Mouse (Mus musculus) CD4-positive, CD25-positive, alpha-beta regulatory T cell, adult 4 months (primary cell): Measurements from ENCODE around the gene Fbxo41. TPM values are rescaled to one million over a fixed set of nuclear protein-coding genes. Genes with fewer than 3 reads are reported as not detected.
A peak's percentile ranks its signal among the peaks of the same experiment; 100 is the strongest.
"Not testable (repeated sequence)": the region's sequence is repeated elsewhere in the genome, so short reads cannot be mapped to it uniquely, and the experiment has no call there.

Experiments used
- ATAC-seq: one replicate; pipeline ENCODE4 v1.8.0; 2017
- polyA plus RNA-seq, 2 experiments: library from polyadenylated mRNA; unstranded; fragments of 100-300 nt; shearing (Covaris generic); gene quantifications; one replicate each; pipeline ENCODE4 v1.2.1; 2017

Gene Fbxo41
- polyA plus RNA-seq, 2 experiments from 2014 or later = 0.08 to 0.15 TPM

DNA sequence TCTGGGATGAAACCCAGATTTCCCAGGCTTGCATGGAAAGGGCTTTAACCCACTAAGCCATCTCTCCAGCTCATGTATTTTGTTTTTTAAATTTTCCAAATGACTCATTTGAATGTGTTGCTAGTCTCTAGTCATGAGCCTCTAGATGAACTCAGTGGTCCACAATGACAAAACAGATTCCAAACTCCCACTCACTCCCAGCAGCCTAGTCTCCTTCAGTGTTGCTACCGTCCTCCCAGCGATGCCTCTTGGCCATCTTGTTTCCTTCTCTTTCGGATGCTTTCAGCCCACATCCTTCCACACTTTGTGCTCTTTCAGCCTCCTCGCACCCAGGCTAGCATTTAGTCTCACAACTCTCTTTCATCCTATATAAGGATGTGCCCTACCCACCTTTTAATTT lies 12.5 kb downstream of the Fbxo41 start:
- no peak for ATAC-seq

DNA sequence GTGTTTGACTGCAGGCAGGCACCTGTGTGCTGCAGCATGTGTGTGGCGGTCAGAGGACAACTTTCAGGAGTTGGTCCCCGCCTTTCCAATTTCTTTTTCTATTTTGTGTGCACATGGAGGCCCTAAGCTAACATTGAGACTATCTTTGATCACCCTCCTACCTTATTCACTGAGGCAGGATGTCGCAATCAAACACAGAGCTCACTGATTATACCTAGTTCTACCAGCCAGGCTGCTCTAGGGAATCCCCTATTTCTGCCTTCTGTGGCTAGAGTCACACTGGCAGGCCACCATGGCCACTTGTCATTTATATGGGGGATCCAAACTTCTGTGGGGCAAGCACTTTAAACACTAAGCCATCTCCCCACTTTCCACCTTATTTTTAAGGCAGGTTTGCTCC lies 13.1 kb downstream of the Fbxo41 start:
- no peak for ATAC-seq

DNA sequence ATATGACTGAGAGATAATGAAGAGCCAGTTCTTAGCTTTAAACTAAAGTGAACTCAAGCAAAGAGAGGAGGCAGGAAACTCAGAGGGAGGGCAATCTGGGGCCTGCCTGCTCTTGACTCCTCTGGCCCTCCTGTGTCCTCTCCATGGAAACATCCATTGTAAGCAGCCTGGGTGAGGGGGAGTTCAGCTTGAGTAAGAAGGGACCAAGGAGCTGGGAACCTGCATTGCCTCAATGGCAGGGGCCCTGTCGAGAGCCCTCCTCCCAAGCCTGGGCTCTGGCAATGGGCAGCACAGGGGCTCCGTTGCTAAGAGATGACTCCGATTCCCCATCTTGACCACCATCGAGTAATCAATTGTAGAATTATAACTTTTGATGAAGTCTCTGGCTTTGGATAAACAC lies 14.3 kb downstream of the Fbxo41 start:
- no peak for ATAC-seq

DNA sequence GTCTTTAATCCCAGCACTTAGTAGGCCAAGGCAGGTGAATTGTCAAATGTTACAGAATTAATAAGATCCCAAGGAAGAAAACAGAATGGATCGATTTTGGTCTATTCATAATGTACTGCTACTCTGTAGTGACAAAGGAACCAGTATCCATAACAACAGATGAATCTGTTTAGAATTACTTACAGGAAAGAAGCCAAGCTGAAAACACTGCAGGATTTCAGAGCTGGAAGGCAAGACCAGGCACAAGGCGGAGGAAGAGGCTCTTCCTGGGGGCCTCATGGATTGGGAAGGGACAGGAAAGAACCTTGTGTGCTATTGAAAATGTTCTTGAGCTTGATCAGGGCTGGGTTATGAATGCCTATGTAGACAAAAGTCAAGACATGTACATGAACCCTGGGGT lies 17.1 kb downstream of the Fbxo41 start:
- ATAC-seq = no peak

DNA sequence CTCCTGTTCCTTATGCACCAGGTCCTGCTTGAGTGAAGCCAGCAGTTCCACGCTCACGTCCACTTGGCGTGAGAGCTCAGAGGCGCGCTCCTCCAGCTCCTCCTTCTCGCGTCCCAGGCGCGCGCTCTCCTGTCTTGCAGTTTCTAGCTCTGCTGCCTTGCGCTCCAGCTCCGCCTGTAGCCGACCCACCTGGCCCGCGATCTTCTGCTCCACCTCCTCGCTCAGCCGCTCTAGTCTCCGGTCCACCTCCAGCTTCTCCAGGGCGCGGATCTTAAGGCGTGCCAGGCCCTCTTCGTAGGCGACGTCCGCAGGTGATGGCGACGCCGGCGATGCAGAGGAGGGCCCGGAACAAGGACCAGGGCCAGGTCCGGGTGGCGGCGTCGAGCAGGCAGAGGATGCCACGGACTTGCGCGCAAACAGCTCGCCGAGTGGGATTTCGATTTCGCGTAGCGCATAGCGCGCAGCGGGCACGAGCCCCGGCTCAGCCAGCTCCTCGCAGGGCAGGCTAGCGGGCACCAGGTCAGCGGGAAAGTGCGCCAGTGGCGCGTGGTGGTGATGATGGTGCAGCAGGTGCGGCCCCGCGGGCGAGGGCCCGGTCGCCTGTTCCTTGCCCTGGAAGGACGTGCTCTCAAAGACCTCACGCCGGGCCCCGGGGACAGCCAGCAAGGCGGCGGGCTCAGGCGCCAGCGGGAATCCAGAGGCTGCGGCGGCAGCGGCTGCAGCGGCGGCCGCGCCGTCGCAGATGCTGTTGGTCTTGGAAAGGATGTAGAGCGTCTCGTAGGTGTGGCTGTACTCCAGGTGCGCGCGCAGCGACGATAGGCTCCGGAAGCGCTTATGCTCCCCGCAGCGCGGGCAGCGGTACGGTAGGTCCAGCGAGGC lies 18.7 kb downstream of the Fbxo41 start:
- ATAC-seq = no peak

DNA sequence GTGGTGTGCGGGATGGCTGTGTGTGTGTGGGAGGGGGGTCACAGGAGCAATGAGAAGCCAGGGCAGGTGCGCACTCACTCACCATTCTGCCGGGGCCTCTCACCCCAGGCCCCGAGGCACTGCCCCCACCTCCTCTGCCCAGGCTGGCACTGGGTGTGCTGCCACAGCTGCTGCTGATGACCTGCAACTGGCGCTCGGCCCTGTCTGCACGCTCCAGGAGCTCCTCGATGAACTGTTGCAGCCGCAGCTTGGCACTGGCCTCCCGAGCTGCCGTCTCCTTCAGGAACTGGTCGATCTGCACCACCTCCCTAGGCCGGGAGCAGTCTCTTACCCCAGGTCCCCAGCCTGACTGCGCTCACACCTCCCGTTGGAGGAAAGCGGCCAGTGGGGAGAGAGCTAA lies 22.1 kb downstream of the Fbxo41 start:
- no peak for ATAC-seq

DNA sequence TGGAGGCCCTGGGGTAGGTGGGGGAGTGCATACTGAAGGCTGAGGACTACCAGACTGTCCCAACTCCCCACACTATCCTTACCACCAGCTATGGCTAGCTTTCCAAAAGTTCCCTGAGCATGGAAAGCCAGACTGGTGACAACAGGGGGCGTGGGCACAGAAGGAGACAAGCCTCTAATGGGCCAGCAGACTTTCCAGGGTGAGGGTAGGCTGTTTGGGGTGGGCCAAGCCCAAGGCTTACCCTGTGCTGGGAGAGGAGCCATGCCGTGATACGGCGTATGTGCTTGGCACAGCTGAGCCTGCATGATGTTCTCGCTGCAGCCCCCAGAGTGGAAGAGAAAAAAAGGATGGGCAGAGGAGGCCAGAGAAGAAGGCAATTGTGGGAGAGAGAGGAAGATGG lies 22.8 kb downstream of the Fbxo41 start:
- ATAC-seq = no peak

DNA sequence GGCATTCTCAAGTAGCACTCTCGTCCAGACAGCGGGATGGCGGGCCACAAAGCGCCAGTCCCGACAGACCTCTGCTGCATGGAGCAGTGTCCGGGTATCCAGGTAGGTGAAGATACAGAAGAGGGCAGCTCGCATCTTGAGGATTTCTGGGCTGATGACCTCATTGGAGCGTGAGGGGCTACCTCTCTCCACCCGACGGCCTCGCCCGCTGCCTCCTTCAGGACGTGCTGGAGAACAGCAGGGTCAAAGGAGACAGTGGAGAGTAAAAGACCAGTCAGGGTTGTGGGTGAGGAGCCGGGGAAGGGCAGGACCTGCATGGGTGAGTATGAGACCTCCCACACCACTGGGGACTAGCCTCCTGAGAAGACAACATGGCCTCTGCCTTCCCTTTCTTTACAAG lies 24.4 kb downstream of the Fbxo41 start:
- no peak for ATAC-seq

DNA sequence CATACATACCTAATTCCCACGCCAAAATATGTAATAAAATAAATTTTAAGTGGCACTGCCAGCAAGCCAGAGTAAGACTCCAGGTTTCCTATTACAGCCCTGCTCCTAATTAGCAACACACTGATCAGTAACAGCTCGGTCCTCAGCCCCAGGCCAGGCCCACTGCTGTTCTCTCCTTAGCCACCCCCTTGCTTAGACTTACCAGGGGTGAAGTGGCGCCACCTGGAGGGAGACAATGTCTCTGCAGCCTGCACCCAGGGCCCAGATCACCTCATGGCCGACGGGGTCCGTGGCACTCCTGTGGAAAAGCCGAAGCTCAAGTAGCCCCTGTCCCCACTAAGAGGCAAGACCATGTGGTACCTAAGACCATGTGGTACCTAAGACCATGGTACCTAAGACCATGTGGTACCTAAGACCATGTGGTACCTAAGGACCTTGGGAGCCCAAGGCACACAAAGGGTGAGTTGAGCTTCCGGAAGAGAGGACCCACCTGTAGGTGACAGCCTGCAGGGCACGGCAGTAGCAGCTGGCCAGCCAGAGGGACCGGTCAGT lies 25.4 kb downstream of the Fbxo41 start:
- ATAC-seq = peak; percentile 39

DNA sequence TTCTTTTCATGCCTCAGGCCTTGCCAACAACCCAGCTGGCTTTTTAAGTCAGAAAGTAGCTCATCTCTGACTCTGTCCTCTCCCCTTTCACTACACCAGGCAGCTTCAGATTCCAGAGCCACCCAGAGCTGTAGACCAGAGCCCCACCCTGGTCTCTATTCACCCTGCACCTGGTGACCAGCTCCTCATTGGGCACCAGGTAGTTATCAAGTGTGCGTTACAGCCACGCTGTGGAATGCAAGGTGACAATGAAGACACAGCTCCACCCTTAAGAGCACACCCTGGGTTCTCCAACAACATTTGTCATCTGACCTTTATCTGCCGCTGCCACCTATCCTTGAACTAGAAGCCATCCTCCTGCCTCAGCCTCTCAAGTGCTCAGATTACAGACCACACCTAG lies 27.2 kb downstream of the Fbxo41 start:
- ATAC-seq = no peak

DNA sequence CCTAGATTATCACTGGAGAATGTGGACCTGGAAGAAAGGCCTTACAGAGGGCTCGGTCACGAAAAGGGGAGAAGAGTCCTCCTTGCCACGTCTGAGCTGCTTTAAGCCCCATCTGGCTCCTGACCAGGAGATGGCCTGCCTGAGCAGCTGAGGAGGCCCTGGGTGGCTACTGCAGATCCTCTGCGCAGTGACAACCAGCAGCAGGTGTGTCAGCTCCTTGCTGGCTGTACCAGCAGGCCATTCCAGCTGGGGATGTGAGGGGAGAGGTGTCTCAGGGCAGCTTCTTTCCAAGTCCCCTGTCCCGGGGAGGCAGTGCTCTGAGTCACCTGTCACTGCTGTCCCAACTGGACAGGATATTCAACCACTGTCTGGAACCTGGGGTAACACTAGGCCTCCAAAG lies 30.3 kb downstream of the Fbxo41 start:
- no peak for ATAC-seq

DNA sequence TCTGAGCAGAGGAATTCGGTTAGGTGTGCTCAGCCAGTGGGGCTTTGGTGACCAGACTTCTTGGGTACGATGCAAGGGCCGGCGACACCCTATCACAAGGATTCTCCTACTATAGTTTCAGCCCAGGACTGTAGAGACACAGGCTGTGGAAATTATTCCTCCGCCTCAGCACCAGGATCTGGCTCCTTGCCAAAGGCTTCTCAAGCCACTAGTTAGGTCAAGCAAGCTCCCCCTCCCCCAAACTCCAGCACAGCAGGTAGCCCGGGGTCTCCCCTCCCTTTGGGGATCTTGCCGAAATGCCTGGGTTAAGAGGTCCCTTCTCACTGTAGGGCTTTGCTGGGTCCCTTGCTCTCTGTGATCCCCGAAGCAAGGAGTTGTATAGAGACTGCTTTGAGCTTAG lies 30.8 kb downstream of the Fbxo41 start:
- ATAC-seq = no peak

DNA sequence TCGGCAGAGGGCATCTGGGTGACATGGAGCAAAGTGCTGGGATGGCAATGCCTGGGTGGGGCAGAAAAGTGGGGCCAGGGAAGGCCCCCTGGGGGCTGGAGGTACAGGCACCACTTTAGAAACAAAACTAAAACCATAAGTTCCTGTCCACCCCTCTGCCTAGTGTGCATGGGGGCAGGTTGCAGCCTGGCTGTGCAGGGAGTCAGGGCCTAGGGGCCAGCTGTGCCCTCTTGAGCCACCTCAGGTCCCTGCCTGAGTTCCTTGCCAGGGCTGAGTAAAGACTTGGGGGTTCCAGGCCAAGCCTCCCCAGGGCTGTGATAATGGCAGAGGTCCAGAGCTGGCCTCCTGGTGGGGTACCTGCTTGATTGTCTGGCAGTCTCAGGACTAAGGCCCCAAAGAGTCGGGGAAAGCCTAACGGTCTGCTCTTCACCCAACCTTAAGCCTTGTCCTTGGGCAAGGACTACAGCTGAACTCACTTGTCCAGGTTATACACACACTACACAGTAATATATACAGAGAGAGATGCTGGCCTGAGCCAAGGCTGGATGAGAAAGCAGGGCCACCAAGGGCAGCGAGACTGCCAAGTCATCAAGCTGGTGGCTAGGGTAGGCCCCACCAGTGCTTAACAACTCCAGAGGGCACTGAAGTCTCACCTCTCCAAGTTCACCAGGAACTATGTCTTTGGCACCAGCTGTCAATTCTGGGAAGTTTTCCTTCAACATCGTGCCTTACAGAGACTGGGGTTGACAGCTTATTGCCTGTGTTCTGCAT lies 32.9 kb downstream of the Fbxo41 start:
- ATAC-seq = no peak

DNA sequence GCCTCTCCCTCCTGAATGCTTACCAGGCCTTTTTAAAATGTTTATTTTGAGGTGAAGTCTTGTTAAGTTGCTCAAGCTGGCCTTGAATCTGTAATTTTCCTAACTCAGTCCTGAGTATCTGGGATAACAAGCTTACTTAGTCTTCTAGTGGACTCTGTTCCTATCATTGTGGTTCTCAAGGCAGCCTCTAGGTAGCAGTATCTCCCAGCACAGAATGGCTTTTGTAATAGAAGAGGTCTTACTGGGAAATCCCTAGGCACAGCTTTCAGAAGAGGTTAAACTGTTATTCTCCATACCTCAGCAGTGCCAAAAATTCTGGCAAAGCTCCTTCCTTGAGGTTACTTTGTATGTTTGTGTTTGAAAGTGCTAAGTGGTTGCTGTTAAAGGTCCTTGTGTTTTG lies 37.4 kb downstream of the Fbxo41 start:
- no peak for ATAC-seq

DNA sequence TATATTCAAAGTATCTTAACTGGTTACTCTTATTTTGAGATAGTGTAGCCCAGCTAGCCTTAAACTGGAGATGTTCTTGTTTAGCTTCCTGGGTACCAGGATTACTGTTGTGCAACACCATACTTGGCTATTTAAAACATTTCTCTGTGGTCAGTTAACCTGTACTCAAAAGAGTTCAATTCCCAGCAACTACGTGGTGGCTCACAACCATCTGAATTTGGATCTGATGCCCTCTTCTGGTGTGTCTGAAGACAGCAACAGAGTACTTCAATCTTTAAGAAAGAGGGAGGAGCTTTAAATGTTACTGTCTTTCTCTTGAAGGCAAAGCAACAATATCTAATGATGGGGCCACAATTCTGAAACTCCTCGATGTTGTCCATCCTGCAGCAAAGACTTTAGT lies 43.2 kb downstream of the Fbxo41 start:
- ATAC-seq = no peak

DNA sequence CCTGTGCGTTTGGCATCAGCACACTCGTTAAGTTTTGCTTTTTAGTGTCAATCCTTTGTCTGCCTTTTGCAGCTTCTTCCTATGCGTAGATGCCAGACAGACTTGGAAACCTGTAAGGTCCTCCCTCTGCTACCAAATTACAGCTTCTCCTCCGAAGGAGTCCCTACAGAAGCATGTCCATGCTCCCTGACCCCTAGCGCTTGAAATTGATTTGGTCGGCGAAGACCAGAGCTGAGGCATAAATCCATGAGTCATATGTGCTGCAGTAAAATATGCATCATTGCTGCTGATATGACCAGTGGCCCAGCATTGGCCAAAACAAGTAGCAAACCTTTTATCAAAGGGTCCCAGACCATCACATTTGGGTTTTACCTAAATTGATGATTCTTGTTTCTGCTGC lies 50.0 kb downstream of the Fbxo41 start:
- ATAC-seq = no peak

DNA sequence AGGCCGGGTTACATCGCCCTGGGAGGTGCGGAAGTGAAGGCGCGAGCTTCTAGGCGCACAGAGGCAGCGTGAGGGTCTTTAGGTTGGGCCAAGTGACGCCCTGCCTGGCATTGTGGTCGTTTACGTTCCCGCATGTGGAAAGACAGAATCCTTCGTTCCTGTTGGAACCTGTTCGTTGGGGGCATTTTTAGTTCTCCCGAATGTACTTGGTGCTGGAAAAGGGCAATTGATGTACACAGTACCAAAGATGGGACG lies 50.5 kb downstream of the Fbxo41 start:
- peak; percentile 11 for ATAC-seq

DNA sequence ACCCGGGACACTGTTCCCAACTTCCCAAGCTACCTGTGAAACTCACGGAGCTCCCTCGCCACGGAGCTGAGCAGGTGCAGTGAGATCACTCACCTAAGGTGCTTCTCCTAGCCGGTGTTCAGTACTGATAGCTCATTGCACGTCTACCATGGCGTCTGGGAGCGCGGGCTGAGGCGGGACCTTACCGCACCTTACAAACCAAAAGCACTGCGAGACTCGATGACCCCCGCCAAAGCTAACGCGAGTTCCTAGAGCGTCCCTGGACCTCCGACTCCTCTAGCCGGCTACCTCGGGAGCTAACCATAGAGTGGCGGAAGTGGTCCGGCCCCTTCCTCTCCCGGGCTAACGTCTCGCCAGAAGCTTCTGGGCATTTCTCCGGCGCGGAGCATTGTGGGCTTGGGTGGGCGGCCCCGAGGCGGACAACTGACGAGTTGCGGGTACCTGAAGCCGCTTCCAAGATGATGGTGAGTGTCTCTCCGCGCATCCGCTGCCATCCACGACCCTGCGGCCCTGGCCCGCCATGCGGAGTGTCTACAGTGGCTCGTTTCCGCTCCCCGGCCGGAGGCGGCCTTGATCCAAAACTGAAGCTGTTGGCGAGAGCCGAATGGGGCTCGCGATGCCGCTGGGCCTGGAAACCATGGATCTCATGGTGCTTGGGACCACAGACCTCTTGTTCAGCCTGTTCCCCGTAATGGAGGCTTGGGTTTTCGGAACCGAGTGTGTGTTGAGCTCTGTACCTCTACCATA lies 51.0 kb downstream of the Fbxo41 start, which contains the start of gene Pradc1:
Gene Pradc1 (minus strand): TSS at position 307 of the 747 bp plus-strand sequence.
- ATAC-seq = peak; percentile 63

DNA sequence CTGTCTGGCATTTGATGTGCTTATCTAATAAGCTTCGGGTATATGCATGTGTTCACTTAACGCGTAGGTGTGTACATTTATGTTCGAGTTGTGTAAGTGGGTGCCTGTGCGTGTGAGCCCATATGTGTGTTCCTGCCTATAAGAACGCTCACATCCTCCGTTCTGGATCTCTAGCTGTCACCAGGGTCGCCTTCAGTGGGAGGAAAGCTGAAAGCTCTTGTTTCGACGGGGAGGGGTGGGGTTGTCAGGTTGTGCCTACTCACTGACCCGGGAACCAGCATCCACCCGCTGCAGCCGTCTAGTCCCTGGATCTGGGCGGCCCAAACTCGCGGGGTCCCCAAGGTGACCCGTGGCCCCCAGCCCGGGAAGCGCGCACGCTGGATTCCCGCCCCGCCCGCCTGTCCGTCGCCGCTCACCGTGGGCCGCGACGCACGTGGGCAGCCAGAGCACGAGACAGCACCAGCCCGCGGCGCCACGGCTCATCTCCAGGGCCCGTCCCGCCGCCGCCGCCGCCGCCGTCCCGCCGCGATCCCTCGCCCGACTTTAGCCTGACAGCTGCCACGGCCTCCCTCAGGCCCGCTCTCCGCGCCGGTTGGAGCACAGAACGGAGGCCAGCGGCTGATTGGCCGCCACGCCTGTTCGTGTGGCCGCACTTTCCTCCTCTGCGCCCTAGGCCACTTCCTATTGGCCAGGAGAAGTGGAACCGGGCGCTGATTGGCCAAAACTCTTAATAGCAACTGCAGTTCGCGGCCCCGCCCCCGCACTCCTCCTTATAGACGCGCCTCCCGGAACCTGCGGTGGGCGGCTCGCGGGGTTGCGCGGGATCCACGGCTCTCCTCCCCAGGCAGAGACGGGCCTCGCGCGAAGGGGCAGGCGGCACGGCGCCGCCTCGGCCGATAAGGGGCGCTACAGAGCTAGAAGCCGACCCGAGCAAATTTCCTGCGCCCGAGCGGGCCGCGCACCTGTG lies 51.8 kb downstream of the Fbxo41 start, which contains the start of gene Cct7:
Gene Cct7 (plus strand): TSS at position 818 of the 967 bp plus-strand sequence.
- peak; percentile 86 for ATAC-seq

DNA sequence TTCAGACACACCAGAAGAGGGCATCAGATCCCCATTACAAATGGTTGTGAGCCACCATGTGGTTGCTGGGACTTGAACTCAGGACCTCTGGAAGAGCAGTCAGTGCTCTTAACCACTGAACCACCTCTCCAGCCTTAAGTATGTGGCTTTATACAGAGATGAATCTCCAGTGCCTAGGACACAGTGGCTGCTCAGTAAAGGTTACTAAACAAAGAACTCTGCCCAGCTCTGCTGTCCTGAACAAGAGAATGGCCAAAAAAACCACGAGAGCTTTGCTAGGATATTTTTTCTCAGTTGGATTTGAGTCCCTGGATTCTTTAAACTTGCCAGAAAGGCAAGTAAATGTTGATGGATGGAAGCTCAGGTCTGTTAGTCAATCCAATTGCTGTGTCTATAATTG lies 52.7 kb downstream of the Fbxo41 start:
- not testable (repeated sequence) for ATAC-seq

DNA sequence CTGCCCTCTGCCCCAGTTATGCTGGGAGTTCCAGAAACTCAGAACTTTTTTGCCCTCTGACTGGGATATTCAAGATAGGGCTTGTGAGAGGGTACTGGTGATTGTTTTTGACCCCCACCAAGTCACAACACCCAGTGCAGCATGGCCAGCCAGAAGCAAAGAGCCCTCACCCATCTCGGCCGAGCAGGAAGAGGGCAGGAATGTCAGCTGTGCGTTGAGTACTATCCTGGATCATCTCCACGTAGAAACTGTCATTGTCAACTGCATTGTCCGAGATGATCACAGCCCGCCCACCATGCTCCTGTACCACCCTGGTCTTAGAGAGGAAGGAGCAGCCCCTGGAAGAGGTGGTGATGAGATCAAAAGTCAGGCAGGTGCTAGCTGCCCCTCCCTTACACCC lies 55.4 kb downstream of the Fbxo41 start:
- ATAC-seq = no peak

DNA sequence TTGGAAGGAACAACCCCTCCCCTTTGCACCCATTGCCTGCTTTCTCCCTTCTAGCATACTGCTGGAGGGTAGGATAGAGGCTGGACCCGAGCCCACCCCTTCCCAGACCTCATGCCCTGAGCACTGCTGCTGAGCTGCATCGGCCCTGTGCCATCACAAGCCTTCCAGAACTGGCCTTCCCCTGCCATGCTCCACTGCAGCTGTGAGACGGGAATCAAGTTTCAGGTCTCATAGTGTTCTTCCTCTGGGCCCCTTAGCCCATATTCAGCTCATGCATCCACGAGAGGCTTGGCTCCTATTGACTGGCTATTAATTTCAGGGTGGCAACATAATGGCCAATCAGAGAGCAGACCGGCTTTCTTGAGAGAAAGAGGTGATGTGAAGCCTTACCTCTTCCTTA lies 57.5 kb downstream of the Fbxo41 start:
- no peak for ATAC-seq
